Mouse (Mus musculus) kidney, adult 2 months (tissue): Measurements from ENCODE around the gene Slc24a2. TPM values are rescaled to one million over a fixed set of nuclear protein-coding genes. Genes with fewer than 3 reads are reported as not detected.

Source experiments
- DNase-seq: peaks from one replicate; pipeline ENCODE4 v3.0.0; 2021
- H3K27ac ChIP-seq: fragments of 200-500 bp; 2 replicates; pipeline ENCODE4 v1.5.1; 2012; ENCODE audit warnings: low read depth, low read length, control low read depth, inconsistent platforms; ENCODE audit not compliant: insufficient read depth
- H3K27me3 ChIP-seq: fragments of 200-500 bp; replicated peaks from 2 replicates; pipeline ENCODE4 v1.6.1; 2012; ENCODE audit warnings: mild to moderate bottlenecking, moderate library complexity, low read length, inconsistent platforms; ENCODE audit not compliant: control insufficient read depth, insufficient read depth
- H3K36me3 ChIP-seq: fragments of 200-500 bp; 2 replicates; pipeline ENCODE4 v1.6.1; 2012; ENCODE audit warnings: mild to moderate bottlenecking, moderate library complexity, low read length, inconsistent platforms; ENCODE audit not compliant: control insufficient read depth, insufficient read depth
- H3K4me1 ChIP-seq: fragments of 200-500 bp; 2 replicates; pipeline ENCODE4 v1.6.1; 2011; ENCODE audit warnings: low read length; ENCODE audit not compliant: control insufficient read depth, insufficient read depth
- H3K4me3 ChIP-seq: fragments of 200-500 bp; 2 replicates; pipeline ENCODE4 v1.5.1; 2011; ENCODE audit warnings: mild to moderate bottlenecking, low read depth, low read length, control low read depth; ENCODE audit not compliant: insufficient read depth
- CTCF ChIP-seq: fragments of 200-500 bp; conservative IDR thresholded peaks from 2 replicates; pipeline ENCODE4 v1.5.1; 2011; ENCODE audit warnings: low read depth, mild to moderate bottlenecking, control low read depth, low read length, moderate library complexity, mixed read lengths; ENCODE audit not compliant: insufficient read depth, insufficient read length
- POLR2A ChIP-seq: fragments of 200-500 bp; IDR thresholded peaks from one replicate; pipeline ENCODE4 v1.6.1; 2011; ENCODE audit warnings: low read depth, low read length, control low read depth
- WGBS: fragments of 180-500 bp; shearing (Covaris S2); methylation state at CpG from one replicate; pipeline ENCODE4 v1.1.7; 2018; 5-methylcytosine and 5-hydroxymethylcytosine counted together
- polyA plus RNA-seq: library from polyadenylated mRNA; depleted of rRNA; stranded (reverse); fragments of >200 nt; gene quantifications from 2 replicates; pipeline ENCODE4 v1.2.3, GENCODE M21; 2012

Slc24a2 gene
- polyA plus RNA-seq, 1 experiment: 0.06 TPM

DNA sequence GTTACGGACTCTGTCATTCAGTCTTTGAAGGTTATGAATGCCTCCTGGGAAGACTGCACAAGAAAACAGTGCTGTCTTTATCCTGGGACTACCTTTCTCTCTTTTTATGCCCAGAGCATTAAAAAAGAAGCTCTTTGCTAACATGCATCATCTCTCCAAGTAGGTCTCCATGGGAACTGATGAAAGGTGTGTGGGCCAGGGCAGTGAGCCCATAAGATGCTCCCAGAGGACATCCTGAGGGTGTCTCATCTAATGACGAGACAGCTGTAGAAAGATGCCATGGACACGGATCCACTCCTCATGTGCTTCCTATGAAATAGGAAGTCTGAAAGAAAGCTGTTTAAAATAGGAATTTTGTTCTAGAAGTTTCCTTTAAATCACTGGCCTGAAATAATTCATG lies 212.8 kb downstream of the Slc24a2 start:
- no peaks in the 10 kb centered on the region for H3K36me3 ChIP-seq
- TF ChIP-seq CTCF: no peak
- TF ChIP-seq POLR2A: no peak
- no peaks in the 10 kb centered on the region for H3K27me3 ChIP-seq
- no peak overlapping the region for H3K27ac ChIP-seq
- no peak overlapping the region for H3K4me3 ChIP-seq
- no peak for DNase-seq
- H3K4me1 ChIP-seq: no peaks in the 10 kb centered on the region
- 88% methylated on average over 3 of the region's 3 CpGs for WGBS

DNA sequence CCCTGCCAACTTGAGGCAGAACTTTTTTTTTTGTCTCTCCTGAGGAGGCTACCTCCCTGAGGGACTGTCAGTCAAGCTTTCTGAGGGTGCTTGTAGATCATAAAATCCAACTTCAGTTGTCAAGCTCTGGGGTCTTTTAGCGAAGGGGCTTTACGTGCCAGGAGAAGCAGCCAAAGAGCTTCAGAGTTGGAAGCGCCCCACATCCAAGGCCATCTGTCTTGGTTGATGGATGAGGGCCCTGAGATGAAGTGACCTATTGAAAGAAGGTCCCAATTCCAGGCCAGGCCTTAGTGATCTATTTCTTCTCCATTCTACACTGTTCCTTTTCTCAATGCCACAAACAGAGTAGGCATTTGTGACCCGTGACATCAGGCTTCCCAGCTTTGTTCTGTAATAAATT lies 214.5 kb downstream of the Slc24a2 start:
- no peaks in the 10 kb centered on the region for H3K4me1 ChIP-seq
- 72% methylated on average over 4 of the region's 4 CpGs for WGBS
- no peaks in the 10 kb centered on the region for H3K27me3 ChIP-seq
- no peaks in the 10 kb centered on the region for H3K36me3 ChIP-seq
- no peak overlapping the region for H3K4me3 ChIP-seq
- TF ChIP-seq CTCF (no peak), POLR2A (no peak)
- H3K27ac ChIP-seq: no peak overlapping the region
- no peak for DNase-seq

DNA sequence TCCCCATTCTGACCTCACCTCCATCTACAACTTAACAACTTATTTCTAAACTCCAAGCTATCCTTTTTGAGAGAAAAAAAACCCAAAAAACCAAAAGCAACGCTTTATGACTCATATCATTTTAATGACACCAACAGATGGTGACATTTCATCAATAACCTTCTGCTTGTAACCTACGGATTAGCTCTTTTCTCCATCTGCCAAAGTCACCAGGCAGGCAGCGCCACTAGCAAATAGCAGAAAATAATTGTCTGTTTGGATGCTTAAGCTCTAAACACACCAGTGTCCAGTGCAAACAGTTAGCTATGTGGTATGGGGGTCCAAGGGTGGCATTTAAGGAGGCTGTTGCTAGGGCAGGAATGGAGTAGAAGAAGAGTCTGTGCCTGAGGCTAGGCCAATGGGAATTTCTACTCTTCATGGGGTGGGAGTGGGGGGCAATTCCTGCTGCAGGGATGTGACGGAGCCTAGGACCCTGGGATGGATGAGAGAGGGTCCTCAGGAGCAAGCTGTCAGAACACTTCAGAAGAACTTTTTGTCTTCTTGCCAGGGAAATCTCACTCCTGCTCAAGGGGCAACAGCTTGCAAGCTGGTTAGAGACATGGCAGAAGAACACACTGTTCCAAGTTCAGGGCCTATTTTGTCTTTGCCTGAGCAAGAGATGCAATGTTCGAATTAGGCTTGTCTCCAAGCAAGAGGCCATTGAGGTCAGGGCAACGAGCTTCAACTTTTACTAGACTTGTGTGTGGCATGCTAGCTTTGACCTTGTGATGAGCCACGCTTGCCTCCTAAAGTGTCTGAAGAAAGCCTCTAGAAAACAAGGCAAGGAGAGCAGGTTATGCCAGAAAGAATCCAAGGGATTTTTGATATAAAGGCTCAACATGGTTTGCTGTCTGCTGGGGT lies 216.3 kb downstream of the Slc24a2 start:
- no peak overlapping the region for H3K4me3 ChIP-seq
- no peak overlapping the region for H3K27ac ChIP-seq
- 85% methylated on average over 7 of the region's 7 CpGs for WGBS
- TF ChIP-seq POLR2A (no peak), CTCF (no peak)
- no peaks in the 10 kb centered on the region for H3K36me3 ChIP-seq
- H3K27me3 ChIP-seq: no peaks in the 10 kb centered on the region
- no peak for DNase-seq
- no peaks in the 10 kb centered on the region for H3K4me1 ChIP-seq

DNA sequence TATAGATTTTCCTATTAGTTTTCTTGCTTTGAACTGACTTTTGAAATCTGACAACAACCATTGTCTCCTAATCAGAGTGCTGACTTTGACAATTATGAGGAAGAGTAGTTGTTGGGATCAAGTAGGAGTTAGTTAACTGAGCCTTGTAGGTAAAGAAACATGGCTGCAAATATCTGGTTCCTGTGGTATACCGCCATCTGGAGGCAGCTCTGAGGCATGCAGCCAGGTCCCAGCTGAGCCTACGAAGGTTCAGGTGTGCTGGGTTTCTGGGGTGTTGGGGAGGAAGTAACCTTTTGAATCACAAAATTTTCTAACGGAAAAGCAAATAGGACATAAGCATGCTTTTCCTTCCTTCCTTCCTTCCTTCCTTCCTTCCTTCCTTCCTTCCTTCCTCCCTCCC lies 237.8 kb downstream of the Slc24a2 start:
- WGBS: 68% methylated on average over 3 of the region's 3 CpGs
- Histone ChIP-seq H3K27me3 (no peaks in the 10 kb centered on the region), H3K4me1 (peaks cover 5% of the 10 kb centered on the region; the same call in 1 of the 2 replicates), H3K36me3 (no peaks in the 10 kb centered on the region), H3K4me3 (no peak overlapping the region), H3K27ac (no peak overlapping the region)
- TF ChIP-seq CTCF (peak; percentile 57), POLR2A (no peak)
- no peak for DNase-seq

DNA sequence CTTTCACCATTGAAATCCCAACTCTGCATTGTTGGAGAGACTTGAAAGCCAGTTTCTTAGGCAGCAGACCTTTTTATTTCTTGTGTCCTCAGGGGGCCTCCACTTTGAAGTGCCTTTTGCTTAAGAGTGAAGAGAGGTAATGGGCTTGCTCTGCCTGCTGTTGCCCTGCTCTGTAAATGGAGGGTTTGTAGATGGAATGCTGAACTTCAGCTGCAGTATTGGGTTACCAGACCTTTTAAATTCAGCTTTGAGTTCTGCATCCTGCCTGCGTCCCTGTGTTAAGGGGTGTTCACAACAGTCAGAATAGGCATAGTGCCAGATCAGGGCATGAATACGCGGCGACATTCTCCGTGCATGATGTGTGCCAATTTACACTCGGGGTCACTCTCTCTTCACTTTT lies 241.0 kb downstream of the Slc24a2 start:
- Histone ChIP-seq H3K36me3 (no peaks in the 10 kb centered on the region), H3K27me3 (no peaks in the 10 kb centered on the region), H3K4me3 (no peak overlapping the region), H3K27ac (no peak overlapping the region), H3K4me1 (peaks cover 5% of the 10 kb centered on the region; the same call in 1 of the 2 replicates)
- WGBS: 57% methylated on average over 6 of the region's 6 CpGs
- no peak for DNase-seq
- TF ChIP-seq CTCF (no peak), POLR2A (no peak)

DNA sequence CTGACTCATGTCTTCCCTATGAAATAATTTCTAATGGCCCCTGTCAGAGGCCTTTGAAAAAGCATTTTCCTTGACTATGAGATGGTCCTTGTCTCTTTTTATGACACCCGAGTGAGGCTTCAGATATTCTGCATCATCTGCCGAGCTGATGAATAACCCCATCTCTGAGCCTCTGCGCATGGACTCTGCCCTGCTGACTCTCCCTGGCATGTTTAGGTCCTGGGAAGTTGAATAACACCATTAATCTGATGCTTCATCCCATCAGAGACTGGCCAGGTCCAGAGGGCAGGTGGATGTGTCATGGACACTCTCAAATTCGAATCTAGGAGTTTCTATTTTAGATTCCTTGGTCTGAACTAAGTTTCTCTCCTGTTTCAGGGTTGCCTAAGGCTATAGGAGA lies 242.4 kb downstream of the Slc24a2 start:
- peak; percentile 61 for DNase-seq
- no peaks in the 10 kb centered on the region for H3K27me3 ChIP-seq
- 49% methylated on average over 4 of the region's 4 CpGs for WGBS
- H3K36me3 ChIP-seq: no peaks in the 10 kb centered on the region
- TF ChIP-seq POLR2A (no peak), CTCF (no peak)
- no peak overlapping the region for H3K27ac ChIP-seq
- no peak overlapping the region for H3K4me3 ChIP-seq
- peaks cover 5% of the 10 kb centered on the region; the same call in 1 of the 2 replicates for H3K4me1 ChIP-seq

DNA sequence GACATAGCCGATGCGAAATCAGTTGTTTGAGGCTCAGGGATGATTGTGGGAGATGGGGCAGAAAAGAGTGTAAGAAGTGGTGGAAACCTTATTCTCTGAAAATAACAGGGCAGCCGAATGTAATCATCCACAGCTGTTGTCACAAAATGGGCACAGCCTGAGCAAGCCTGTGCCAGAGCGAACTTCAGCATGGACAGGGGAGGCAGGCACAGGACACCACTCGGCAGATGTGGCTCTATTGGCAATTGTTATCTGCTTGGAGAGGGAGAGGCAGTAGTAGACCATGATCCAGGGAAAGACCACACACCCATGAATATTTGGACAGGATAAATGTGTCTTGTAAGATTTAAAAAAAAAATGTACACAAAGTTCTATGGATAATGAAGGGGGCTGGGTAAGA lies 253.0 kb downstream of the Slc24a2 start:
- Histone ChIP-seq H3K27me3 (no peaks in the 10 kb centered on the region), H3K36me3 (no peaks in the 10 kb centered on the region), H3K4me1 (no peaks in the 10 kb centered on the region), H3K4me3 (no peak overlapping the region), H3K27ac (no peak overlapping the region)
- no peak for DNase-seq
- 88% methylated on average over 5 of the region's 5 CpGs for WGBS
- no peak for TF ChIP-seq POLR2A
- TF ChIP-seq CTCF: no peak
